Mouse (Mus musculus): ENCODE results near the gene Pigv.

Pigv gene

GRCm38 (mm10) chr4:133671881-133672844 lies at the start of gene Pigv:
Gene Pigv (minus strand): TSS chr4:133672647.
- under 1% methylated on average over 68 of the region's 76 CpGs for WGBS

- WGBS: 85% methylated on average over 3 of the region's 3 CpGs
Measured at GRCm38 (mm10) chr4:133719791-133720190, 47.3 kb upstream of the Pigv start.

- WGBS: 45% methylated on average over 5 of the region's 5 CpGs
Measured at GRCm38 (mm10) chr4:133712755-133713154, 40.3 kb upstream of the Pigv start.

GRCm38 (mm10) chr4:133711307-133712076 lies 39.0 kb upstream of the Pigv start:
- 47% methylated on average over 6 of the region's 6 CpGs for WGBS

- 40% methylated on average over 2 of the region's 2 CpGs for WGBS
Measured at GRCm38 (mm10) chr4:133709395-133709794, 36.9 kb upstream of the Pigv start.

- 17% methylated on average over 1 of the region's 1 CpGs for WGBS
Measured at GRCm38 (mm10) chr4:133707464-133707863, 35.0 kb upstream of the Pigv start.

- 18% methylated on average over 8 of the region's 8 CpGs for WGBS
Measured at GRCm38 (mm10) chr4:133706956-133707355, 34.5 kb upstream of the Pigv start.

GRCm38 (mm10) chr4:133705062-133705461 lies 32.6 kb upstream of the Pigv start:
- 84% methylated on average over 4 of the region's 4 CpGs for WGBS

- WGBS: 13% methylated on average over 11 of the region's 11 CpGs
Measured at GRCm38 (mm10) chr4:133700905-133701368, 28.5 kb upstream of the Pigv start.

- WGBS: 62% methylated on average over 3 of the region's 3 CpGs
Measured at GRCm38 (mm10) chr4:133695363-133695762, 22.9 kb upstream of the Pigv start.

- WGBS: 25% methylated on average over 5 of the region's 5 CpGs
Measured at GRCm38 (mm10) chr4:133690252-133690651, 17.8 kb upstream of the Pigv start.

- WGBS: 35% methylated on average over 7 of the region's 7 CpGs
Measured at GRCm38 (mm10) chr4:133688417-133689067, 16.1 kb upstream of the Pigv start.

GRCm38 (mm10) chr4:133687126-133687525 lies 14.7 kb upstream of the Pigv start:
- 80% methylated on average over 5 of the region's 5 CpGs for WGBS

- WGBS: 82% methylated on average over 11 of the region's 11 CpGs
Measured at GRCm38 (mm10) chr4:133686512-133686911, 14.1 kb upstream of the Pigv start.

GRCm38 (mm10) chr4:133680206-133680786 lies 7.8 kb upstream of the Pigv start:
- WGBS: 72% methylated on average over 14 of the region's 14 CpGs

- 76% methylated on average over 7 of the region's 7 CpGs for WGBS
Measured at GRCm38 (mm10) chr4:133679629-133680028, 7.2 kb upstream of the Pigv start.

- 80% methylated on average over 7 of the region's 7 CpGs for WGBS
Measured at GRCm38 (mm10) chr4:133677266-133677665, 4.8 kb upstream of the Pigv start.

- WGBS: 32% methylated on average over 3 of the region's 3 CpGs
Measured at GRCm38 (mm10) chr4:133676189-133676588, 3.7 kb upstream of the Pigv start.

GRCm38 (mm10) chr4:133675594-133676016 lies 3.2 kb upstream of the Pigv start:
- 18% methylated on average over 5 of the region's 5 CpGs for WGBS

- WGBS: 49% methylated on average over 8 of the region's 8 CpGs
Measured at GRCm38 (mm10) chr4:133674331-133674695, 1.9 kb upstream of the Pigv start.

GRCm38 (mm10) chr4:133673666-133674330 lies 1.4 kb upstream of the Pigv start:
- WGBS: 25% methylated on average over 10 of the region's 10 CpGs
